Mouse (Mus musculus) c-Kit-positive CD71-negative TER-119-negative erythroid progenitor cells, embryonic 14.5 days (primary cell): ENCODE results near the gene Kcna5.

Experiments used
- DNase-seq: peaks from one replicate; pipeline ENCODE4 v3.0.0-alpha.2; 2013; ENCODE audit warnings: low read depth

Gene Kcna5

DNA sequence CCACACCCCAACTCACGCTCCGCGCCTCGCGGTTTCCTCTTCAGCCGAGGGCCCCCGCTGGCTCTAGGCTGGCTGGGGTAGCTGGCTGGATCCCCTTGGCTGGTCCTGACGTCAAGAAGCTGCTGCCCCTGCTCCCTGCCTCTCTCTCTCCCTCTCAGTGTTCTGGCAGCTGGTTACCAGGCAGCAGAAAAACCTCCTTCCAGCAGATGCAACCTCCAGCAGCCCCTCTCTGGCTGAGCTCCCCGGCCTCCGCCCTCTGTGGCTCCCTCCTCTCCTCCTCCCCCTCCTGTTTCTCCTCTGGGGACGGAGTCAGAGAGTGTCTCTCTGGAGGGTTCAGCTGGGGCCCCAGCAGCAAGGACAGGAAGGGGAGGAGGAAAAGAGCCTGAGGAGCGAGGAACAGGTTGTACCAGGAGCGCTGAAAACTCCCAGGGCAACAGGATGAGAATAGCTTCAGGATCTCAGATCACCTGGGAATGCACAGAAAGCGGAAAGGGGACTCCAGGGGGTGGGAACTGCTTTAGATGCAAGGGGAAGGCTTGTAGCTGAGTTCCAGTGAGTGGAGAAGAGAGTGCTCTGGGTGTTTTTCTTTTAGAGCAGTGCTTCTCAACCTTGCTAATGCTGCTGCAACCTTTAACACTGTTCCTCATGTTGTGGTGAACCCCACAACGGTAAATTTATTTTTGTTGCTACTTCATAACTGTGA lies at the start of gene Kcna5:
Kcna5 (minus strand) TSS at position 205 of the 703 bp plus-strand sequence.
- DNase-seq: no peak

DNA sequence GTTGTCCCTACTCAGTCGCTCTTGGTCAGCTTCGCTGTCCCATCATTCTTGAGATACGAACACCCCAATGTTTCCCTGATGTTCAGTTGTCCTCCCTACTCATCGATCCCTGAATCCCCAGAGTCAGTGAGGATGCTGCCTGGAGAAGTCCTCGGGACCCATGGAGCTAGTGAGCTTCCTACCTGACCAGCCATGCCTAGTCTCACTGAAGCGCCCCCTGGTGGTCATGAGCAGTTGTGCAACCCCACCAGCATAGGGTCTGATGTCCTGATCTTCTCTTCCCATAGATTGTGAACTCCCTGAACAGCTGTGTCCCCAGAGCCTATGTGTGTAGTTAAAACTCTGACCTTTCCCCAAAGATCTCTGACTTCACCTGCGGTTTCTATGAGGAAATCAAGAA lies 47.9 kb upstream of the Kcna5 start:
- DNase-seq: no peak

DNA sequence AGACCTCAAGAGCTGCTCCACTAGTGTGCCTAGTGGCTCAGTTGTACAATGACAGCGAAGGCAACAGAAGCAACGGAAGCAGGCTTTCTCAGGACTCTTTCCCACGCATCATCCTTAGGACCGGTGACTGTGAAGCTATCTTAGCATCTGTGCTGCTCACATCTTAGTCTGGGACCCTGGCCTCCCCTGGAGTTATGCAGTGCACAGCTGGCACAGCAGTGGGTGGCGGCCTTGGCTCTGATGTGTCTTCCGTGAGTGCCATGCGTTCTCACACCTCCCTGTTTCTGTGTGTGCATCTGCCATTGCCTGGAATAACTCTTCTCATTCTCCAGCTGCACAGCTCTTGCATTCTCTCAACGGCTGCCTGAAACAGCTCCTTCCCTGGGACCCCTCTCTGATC lies 46.4 kb upstream of the Kcna5 start:
- DNase-seq: no peak

DNA sequence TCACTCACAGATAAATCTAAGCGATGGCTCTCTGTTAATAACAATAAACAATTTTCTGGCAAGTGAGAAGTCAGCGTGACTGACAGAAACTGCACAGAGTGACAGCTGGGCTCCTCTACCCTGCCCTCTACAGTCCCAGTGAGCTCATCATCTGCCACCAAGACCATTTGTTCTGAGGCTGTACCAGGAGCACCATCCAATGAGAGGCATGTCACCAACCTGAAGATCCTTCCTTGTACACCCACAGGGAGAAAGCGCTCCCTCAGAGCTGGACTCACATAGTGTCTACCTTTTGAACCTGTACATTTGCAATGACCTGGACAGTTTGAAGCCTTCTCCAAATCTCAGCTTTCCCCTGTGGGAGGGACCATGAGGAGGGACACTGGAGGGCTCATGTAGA lies 45.4 kb upstream of the Kcna5 start:
- DNase-seq: no peak

DNA sequence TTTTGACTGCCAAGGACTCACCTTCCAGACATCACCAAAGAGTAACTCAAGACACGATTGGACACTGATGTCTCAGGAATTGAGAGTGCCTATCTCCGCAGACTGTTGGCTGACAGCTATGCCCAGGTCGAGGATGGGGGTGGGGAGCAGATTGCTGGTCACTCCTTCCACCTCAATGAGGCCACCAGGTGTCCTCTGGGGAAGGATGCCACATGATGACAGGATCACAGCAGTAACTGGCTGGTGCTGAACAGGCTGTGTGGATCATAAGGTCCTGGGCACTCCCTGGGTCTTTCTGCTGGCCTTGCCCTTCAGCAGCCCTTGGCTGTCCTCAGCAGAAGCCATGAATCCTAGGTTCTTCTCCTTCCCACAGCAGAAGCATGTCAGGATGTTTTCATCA lies 42.2 kb upstream of the Kcna5 start:
- no peak for DNase-seq

DNA sequence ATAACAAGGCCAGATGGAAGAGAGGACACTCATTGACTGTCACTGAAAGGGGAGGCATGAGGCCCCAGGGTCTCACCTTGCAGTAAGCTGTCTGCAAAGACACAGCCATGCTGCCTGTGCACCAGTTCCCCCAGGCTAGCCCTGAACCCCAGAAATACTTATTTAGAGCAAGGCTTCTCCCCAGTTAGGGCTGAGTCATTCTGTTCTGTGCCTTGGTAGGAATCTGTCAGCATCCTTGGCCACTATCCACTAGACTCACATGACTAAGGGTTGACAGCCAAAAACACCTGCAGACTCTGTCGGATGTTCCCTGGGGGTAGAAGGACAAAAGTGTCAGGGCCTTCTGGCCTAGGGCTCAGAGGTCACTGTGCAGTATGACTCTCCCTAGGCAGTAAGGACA lies 41.4 kb upstream of the Kcna5 start:
- DNase-seq: no peak

DNA sequence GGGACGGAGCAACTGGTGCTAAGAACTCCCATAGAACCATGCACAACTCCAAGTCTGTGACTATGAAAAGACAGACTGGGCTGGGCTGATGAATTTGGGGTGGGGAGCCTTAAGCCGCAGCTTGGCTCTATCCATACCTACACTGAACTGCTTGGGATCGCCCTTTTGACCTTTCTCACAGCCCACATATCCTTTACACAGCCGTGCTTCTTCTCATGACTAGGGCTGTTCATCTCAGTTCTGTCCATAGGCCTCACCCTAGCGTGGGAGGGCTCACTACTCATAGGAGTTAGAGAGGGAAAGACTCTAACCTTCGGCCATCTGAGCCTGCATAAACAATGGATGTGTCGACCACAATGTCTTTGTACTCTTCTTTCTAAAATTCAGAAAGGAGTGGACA lies 39.6 kb upstream of the Kcna5 start:
- DNase-seq: no peak

DNA sequence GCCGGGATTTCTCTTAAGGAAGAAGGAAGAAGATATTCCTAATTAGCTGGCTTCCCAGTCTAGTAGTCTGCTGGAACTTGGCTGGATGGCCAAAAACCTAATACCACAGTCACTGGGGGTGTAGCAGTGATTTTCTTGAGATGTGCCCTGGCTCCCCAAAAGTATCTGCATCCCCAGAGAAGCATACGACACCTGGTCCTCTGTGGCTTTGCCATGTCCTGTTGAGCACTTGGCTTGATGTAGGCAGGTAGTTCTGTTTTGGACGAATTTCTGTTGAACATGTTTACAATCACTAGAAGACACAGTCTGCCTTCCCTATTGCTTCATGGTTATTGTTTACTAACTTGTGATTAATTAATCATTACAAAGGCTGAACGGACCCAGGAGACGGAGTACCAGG lies 37.8 kb upstream of the Kcna5 start:
- no peak for DNase-seq

DNA sequence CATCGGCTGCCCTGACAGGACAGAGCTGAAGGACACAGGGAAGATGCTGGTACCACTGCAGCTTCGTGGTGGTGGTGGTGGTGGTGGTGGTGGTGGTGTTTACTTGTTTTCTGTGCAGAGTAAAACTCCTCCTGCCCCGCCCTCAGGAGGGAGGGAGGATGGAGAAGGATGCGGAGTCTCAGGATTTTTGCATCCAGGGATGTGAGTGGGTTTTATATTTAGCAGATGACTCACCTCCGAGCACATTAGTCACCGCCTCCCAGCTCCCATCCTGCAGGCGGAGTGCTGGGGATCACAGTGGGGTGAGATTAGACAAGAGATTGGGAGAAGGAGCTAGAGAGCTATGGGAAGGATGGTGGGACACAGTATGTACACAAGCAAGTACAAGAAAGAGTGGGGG lies 34.6 kb upstream of the Kcna5 start:
- no peak for DNase-seq

DNA sequence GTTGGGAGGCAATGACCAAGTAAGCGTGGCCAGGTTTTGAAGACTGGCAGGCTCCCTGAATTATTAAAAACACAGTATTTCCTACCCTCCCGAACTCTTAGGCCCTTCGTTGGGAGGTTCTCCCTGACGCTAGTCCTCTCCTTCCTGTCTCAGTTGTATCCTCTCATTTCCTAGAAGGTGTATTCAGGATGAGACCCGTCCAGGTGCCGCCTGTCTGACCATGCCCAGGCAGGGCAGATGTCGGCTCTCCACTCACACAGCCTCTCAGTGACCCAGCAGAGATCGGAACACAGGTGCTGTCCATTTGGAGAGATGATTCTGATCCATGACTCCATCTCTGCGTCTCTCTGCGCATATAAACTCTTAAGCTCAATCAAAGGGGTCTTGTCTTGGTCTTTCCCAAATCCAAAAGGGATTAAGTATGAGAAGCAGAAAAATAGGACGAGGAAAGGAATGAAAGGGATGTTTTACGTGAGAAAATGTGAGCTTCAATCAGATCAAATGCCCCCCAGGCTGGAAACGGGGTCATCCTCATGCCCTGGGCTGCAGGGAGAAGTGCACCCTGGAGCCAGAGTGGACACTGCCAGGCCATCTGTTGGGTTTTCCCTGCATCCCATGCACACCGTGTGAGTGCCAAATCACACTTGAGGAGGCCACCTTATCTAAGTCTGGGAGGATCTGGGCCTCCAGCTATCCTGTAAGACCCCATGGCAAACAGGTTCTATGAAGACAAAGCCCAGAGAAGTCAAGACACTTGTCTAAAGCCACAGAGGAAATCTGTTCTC lies 33.0 kb upstream of the Kcna5 start:
- DNase-seq: no peak

DNA sequence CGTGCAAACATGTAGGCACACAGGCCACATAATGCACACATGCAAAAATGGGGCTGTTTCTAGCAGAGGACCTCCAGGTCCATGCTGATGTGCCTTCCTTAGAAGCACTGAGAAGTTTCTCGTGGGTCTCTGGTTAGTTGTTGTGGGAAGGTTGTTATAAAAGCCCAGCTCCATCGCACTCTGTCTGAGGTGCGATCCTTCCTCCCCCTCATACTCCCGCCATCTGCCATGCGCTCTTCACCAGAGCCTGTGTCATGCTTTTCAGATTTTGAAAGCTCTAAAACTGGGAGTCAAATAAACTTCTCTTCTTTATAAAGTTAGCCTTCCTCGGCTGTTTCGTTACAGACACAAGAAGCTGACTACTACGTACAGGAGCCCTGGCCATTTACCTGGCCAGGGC lies 32.1 kb upstream of the Kcna5 start:
- no peak for DNase-seq

DNA sequence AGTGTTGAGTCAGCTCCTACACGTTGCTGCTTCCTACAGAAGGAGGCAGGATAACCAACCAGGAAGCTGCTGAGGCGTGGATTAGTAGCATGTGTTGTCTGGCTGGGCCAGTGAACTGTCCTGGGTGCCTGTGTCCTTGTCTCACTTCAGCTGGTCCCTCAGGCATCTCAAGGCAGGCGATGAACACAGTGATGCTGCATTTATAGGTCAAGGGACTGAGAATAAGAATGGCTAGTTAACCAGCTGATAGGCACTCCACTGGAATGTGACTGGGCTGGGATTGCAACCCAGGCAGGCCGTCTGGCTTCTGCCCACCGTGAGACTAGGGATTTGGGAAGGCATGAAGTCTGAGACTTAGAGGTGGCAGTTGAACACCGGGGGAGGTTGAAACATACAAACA lies 29.2 kb upstream of the Kcna5 start:
- no peak for DNase-seq

DNA sequence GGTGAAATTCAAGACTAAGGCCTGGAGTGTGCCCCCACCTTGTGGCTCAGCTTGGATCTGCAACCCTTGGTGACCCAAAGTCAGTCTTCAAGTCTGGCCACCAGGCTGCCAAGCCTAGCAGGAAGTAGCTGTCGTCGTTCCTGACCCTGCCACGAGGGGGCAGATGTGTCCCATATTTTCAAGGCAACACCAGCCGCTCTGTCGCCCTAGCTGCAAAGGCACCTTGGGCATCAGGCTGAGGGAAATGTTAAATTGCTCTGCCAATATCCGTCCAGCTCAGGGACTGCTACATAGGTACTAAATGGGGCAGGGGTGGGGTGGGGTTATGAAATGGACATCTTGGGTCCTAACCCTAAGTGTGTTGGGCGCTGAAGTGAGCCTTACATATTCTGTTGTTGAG lies 28.7 kb upstream of the Kcna5 start:
- DNase-seq: peak; percentile 68

DNA sequence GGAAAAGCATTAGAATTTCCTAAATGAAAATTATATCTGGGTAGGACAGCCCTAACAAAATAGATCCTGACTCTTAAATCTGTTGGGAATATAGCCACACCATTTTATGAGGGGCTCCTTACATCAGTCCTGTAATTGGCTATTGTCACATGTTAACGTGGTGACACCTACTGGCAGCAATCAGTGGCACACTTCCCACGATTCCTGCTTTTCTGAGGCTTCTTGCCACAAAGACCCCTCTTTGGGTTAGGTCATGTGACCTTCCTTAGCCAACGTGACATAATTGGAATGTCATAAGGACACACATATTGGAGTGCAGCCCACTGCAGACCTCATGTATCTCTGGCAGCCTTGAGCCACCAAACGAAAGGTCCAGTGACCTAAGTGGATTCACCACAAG lies 26.5 kb upstream of the Kcna5 start:
- no peak for DNase-seq

DNA sequence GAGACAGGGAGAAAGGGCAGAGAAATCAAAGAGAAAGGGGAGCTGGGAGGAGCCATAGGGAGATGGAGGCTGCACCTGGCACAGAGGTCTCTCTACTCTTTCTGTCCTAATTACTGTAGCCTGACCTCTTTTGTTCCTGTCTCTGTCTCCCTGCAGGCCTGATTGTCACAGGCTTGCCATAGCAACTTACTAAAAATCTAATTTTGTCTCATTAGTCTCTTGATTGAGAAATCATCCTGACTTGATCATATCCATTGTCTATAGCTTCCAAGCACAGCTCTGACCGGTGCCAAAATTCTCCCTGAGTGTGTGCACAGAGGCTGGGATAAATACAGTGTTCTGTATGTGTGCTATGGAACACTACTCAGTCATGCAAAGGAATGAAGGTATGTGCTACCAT lies 25.5 kb upstream of the Kcna5 start:
- DNase-seq: no peak

DNA sequence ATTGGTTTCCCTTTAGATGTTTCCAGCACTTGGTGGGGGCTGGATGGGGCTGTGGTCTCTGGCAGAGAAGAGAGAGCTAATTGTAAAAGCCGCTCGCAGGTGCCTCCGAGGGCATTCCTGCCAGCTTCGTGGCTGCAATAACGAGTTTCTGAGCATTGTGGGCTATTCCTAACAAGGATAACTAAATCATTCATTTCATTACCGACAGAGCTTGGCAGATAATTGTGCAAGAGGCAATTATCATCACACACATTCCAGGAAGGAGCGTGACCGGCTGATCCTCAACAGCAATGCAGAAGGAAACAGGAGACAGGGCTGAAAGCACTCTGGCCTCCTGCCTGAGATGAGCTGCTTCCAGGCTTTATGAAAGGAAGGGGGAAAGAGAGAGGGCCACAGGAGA lies 24.8 kb upstream of the Kcna5 start:
- no peak for DNase-seq

DNA sequence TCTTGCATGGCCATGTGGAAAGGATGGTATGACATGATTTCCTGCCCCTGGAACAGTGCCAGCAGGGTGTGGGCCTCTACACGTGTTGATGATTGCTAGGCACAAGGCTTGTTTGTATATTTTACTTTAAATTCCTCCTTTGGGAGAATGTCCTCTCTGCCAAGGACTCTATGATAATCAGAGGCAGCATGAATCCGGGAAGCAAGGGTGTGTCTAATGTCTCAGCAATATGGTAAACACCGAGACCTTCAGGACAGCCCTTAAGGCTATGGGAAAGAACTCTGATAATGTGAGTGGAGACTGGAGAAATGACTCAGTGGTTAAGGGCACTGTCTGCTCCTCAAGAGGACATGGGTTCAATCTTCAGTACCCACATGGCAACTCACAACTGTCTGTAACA lies 23.1 kb upstream of the Kcna5 start:
- no peak for DNase-seq

DNA sequence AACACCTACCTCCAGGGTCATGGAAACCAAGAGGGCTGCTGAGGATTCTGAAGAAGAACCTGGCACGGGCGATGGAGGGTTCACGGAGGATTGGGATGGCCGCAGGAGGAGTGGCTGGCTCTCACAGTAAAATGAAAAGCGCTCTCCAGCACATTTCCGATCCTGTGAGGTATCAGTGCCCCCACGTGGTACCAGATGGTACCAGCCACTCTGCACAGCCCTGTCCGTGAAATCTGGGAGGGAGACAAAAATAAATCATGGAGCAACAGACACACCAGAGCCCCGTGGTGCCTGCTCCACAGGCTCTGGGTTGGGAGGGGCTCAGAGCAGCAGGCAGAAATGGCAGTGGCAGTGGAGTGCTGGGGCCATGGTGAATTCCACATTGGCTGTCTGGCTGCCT lies 18.6 kb upstream of the Kcna5 start:
- DNase-seq: no peak

DNA sequence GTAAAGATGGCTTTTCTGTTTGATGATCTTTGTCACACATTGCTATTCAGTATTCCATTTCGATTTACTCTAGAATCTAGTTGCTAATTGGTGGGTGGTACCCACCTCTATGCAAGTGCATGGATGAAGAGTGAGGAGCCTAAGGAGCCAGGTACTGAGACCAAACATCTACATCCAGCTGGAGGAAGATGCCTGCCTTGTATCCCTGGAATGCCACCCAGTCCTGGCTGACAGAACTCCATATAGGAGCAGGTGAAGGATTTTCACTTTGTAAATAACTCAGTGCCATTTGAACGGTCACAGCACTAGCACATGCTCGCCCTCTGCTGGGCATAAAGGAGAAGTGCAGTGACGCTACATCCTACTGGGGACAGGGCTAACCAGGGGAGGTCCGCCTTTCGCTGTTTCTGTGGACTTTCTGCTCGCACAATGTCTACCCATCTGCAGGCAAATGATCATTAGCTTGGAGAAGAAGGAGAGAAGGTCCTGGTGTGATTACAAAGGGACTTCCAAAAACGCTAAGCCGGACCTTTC lies 16.7 kb upstream of the Kcna5 start:
- peak; percentile 22 for DNase-seq

DNA sequence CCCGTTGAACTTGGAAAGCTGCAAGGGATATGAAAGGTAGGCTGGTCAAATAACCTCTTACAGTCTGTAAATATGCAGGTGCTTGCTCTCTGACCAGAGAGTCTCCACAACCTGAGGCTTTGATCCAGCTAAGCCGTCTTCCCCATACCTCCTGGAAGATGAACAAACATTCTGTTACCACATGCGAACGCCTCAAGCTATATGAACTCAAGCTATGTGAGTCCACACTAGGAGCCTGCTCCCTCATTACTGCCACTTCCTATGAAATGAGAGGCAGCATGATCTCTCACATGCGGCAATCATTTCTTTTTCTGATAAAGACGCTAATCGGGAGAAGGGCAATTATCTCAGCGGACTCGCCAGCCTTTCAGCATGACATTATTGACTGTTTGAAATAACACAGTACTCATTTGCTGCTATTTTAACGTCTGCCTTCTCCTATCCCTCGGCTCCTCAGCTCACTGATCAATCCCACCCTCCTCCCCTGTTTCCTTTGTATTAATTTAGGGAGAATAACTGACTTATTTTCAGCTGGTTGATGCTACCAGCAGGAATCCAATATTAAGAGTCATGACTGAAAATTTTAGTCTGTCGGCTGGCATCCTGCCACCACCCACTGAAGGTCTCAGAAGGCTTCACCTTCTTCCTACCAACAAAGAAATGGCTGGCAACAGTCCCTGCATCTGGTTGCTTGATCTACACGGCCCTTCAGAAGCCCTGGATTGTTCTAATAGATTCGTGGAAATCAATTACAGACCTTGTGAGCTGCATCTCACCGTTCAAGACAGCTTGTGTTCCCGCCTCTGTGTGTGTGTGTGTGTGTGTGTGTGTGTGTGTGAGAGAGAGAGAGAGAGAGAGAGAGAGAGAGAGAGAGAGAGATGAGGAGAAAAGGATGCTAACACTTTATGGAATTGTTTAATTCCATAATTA lies 9.2 kb upstream of the Kcna5 start:
- no peak for DNase-seq

DNA sequence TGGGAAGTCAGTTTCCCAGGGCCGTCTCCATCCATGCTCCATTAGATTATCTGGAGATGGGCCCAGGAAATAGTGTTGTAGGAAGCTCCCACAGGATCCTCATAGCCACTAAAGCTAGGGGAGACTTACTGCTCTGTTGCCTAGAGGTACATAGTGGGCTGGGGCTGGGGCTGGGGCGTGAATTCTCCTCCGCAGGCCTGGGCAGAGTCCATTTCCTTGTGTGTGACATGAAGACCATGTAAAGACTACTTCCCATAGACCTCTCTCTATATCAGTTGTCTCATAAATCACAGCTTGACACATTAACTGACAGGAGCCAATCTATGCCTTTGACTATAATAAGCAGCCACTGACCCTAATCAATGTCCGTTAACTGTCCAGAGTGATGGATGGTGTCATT lies 7.5 kb upstream of the Kcna5 start:
- no peak for DNase-seq

DNA sequence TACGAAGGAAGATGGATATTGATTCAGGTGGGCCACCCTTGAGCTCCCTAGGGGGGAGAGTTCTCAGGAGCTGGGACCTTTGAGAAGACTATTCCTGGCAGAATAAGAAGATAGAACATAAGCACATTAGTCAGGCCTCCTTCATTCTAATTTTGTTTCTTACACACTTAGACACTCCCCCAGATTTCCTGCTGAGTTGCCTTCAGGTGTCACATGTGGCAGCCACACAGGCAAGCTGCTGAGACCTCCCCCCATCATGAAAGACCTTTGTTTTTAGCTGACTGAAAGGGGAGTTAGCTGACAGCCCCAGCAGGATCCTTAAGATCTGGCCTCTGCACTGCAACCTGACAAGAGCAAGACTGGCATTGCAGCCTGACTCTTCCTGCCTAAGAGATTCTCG lies 2.3 kb upstream of the Kcna5 start:
- no peak for DNase-seq

DNA sequence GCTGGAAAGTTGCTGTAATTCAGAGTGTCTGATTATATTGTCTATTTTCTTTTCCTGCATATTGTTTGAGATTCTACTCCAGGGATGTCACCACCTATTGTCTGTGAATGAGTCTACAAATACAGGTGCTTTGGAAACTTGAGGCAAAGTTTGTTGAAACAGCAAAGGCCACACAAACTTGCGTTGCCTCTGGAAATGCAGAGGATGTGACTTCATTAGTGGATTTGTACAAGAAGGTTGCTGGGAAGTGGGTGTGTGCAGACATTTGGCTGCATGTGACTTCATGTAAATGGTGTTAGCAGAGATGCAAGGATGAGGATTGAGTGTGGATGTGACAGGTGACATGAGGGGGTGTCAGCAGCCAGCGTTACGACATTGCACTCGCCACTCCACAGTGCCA lies 1.7 kb upstream of the Kcna5 start:
- no peak for DNase-seq
